Mouse (Mus musculus): ENCODE data around the gene Camta1.

GRCm38 (mm10) chr4:151347620-151348019, 514.1 kb downstream of the Camta1 start:
- TF ChIP-seq GATA1 (IDR thresholded peaks at IDR 0.05; ENCODE audit: borderline replicate concordance, low read length) (no peak), FLI1 (IDR thresholded peaks at IDR 0.05; ENCODE audit: low read length) (no peak)
